Mouse (Mus musculus) adipocyte (in vitro differentiated cells): Measurements from ENCODE around the gene Gm10961.

Experiments used
- DNase-seq: peaks from one replicate; pipeline ENCODE4 v3.0.0-alpha.2; 2016; ENCODE audit warnings: low spot score

Gm10961 gene

DNA sequence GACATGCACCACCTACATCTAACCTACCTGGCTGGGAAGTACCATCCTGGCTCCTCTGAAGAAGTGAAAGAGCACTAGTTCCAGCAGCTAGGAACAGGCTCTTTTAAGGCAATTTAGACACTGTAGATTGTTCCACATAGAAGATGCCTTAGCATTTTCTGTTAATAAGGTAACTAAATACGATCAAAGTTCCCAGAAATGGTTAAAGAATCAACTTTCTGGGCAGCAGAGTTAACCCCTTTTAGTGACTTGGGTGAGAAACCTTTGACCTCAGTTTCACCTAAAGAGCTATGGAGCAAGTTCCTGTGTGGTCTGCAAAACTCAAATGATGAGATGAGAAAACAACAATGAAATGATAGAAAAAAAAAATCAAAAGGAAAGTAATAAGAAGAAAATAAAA lies 33.5 kb downstream of the Gm10961 start:
- no peak for DNase-seq

GRCm38 (mm10) chr3:107667426-107667825 lies 36.3 kb downstream of the Gm10961 start:
- no peak for DNase-seq

- no peak for DNase-seq
Observed at GRCm38 (mm10) chr3:107668786-107669185, 37.7 kb downstream of the Gm10961 start.

DNA sequence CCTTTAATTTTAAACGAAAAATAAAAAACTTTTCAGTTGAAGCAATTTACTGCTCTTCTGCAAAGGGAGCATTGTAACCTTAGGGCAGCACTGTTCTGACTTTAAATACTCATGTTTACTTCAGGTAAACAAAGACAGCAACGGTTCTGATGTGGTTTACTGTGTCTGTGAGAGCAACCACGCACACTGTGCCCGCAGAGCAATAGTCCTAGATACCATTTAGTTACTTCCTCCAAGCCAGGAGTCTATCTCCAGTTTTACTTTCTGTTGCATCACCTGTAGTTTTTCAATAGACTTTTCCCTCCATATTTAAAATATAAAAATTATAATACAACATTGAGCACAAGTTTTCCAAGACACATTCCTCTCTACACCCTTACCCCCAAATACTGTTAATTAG lies 39.4 kb downstream of the Gm10961 start:
- no peak for DNase-seq

- DNase-seq, result no peak
Observed at GRCm38 (mm10) chr3:107671509-107671908, 40.4 kb downstream of the Gm10961 start.

DNA sequence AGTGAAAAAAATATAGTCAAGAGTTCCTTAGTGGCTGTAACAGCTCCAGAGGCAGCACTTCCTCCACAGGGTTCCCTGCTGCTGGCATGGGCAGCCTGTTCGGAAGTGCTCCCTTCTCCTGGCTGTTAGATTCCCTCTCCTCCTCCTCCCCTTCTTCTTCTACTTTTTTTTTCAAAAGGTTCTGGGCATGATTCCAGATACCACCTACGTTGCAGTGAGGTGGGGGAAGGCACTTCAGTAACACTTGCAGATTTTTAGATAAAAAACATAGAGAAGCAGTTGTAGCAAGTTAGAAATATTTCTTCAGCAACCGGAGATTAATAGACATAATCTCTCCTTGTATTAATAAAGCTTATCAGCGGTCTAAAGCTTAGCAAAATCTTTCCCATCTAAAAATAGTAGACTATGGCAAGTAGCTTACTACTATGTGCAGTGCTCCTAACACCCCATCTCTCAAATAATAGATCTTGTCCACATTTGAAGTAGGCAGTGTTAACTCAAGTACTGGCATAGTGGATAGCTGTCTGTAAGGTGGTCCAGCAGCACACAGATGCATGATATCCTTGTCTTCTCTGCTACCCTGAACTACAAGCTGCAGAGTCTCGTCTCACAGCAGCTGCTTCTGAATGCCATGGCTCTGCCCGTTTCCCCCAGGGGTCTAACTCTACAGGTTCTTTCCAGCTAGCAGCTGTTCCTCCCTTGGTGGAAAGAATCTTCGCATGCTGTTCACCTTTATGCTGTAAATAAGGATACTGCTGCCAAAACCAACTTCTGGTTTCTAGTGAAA lies 49.9 kb downstream of the Gm10961 start:
- peak; percentile 68 for DNase-seq
